In the genomic region with DNA sequence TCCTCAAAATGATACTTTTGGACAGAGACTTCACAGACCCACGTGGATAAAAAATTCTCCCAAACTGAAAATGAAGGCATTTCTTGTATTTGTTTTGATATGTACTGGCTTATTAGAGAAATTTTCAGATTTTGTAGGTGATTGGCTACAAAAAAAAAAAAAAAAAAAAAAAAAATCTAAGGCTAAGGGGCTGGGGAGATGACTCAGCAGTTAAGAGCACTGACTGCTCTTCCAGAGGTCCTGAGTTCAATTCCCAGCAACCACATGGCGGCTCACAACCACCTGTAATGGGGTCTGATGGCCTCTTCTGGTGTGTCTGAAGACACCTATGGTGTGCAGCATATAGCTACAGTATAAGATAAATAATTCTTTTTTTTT, we compare ENCODE assay signal across 30 mouse cellular contexts.
"Had no signal": no experiment of that assay in that cellular context is flagged by ENCODE, and none has a peak within 500 bp of the region (broad histone marks: within the 10 kb centered on the region; RNA-seq: fewer than 3 reads in every experiment).

No protein-coding gene starts in this region.

- H3K27ac ChIP-seq: limb, embryonic 10.5 days; limb, embryonic 12.5 days; limb, embryonic 13.5 days; limb, embryonic 15.5 days; liver, embryonic 12.5 days; liver, embryonic 13.5 days; liver, embryonic 14.5 days; liver, embryonic 15.5 days; lung, embryonic 15.5 days; macrophage; midbrain, embryonic 10.5 days; midbrain, embryonic 12.5 days; midbrain, embryonic 13.5 days; midbrain, embryonic 15.5 days; neural tube, embryonic 12.5 days had no signal

- H3K9ac ChIP-seq: limb, embryonic 12.5 days; limb, embryonic 13.5 days; limb, embryonic 15.5 days; liver, embryonic 12.5 days; liver, embryonic 13.5 days; liver, embryonic 14.5 days; liver, embryonic 15.5 days; lung, embryonic 14.5 days; lung, embryonic 15.5 days; midbrain, embryonic 12.5 days; midbrain, embryonic 13.5 days; midbrain, embryonic 15.5 days; neural tube, embryonic 12.5 days had no signal

- H3K9me3 ChIP-seq: limb, embryonic 10.5 days; limb, embryonic 12.5 days; limb, embryonic 13.5 days; limb, embryonic 15.5 days; liver, embryonic 13.5 days; liver, embryonic 15.5 days; lung, embryonic 15.5 days; midbrain, embryonic 10.5 days; midbrain, embryonic 12.5 days; midbrain, embryonic 13.5 days; midbrain, embryonic 15.5 days; neural tube, embryonic 12.5 days had no signal

- H3K4me3 ChIP-seq: limb, embryonic 10.5 days; limb, embryonic 12.5 days; limb, embryonic 13.5 days; limb, embryonic 15.5 days; liver, embryonic 12.5 days; liver, embryonic 13.5 days; liver, embryonic 15.5 days; lung, embryonic 15.5 days; megakaryocyte, embryonic 14.5 days; midbrain, embryonic 10.5 days; midbrain, embryonic 12.5 days; midbrain, embryonic 13.5 days; midbrain, embryonic 15.5 days; myocyte; neural tube, embryonic 12.5 days had no signal

- H3K4me2 ChIP-seq: limb, embryonic 12.5 days; limb, embryonic 13.5 days; limb, embryonic 15.5 days; liver, embryonic 11.5 days; liver, embryonic 12.5 days; liver, embryonic 13.5 days; liver, embryonic 15.5 days; lung, embryonic 14.5 days; lung, embryonic 15.5 days; midbrain, embryonic 11.5 days; midbrain, embryonic 12.5 days; midbrain, embryonic 13.5 days; midbrain, embryonic 15.5 days; neural tube, embryonic 12.5 days had no signal

- H3K4me1 ChIP-seq: limb, embryonic 12.5 days; limb, embryonic 13.5 days; limb, embryonic 15.5 days; liver, embryonic 13.5 days; liver, embryonic 15.5 days; lung, embryonic 15.5 days; midbrain, embryonic 10.5 days; midbrain, embryonic 12.5 days; midbrain, embryonic 13.5 days; midbrain, embryonic 15.5 days; neural tube, embryonic 12.5 days had no signal

- H3K27me3 ChIP-seq: limb, embryonic 12.5 days; limb, embryonic 13.5 days; limb, embryonic 15.5 days; liver, embryonic 12.5 days; liver, embryonic 13.5 days; liver, embryonic 15.5 days; lung, embryonic 15.5 days; megakaryocyte, embryonic 14.5 days; midbrain, embryonic 12.5 days; midbrain, embryonic 13.5 days; midbrain, embryonic 15.5 days; neural tube, embryonic 12.5 days had no signal

- DNase-seq: left cerebral cortex, postnatal 4 days; liver, embryonic 13.5 days; lung, adult 18-20 months; lung, adult 2 months; lung, embryonic 14.5 days; lung, postnatal 10 days; lung, postnatal 14 days; lung, postnatal 36 days; lung, postnatal 4 days; midbrain, embryonic 14.5 days had no signal

- H3K36me3 ChIP-seq: liver, embryonic 13.5 days; midbrain, embryonic 15.5 days; neural tube, embryonic 12.5 days had no signal

- ATAC-seq: liver, embryonic 12.5 days; lung, postnatal 0 days; midbrain, embryonic 13.5 days; midbrain, embryonic 15.5 days; midbrain, embryonic 16.5 days had no signal
